Mouse (Mus musculus): Measurements from ENCODE around the gene Anxa3. TPM values are rescaled to one million over a fixed set of nuclear protein-coding genes. Genes with fewer than 3 reads are reported as not detected.

The Anxa3 gene
- total and polyA plus RNA-seq, 3 experiments, result 0.54 to 2.5 TPM; not detected in 1

DNA sequence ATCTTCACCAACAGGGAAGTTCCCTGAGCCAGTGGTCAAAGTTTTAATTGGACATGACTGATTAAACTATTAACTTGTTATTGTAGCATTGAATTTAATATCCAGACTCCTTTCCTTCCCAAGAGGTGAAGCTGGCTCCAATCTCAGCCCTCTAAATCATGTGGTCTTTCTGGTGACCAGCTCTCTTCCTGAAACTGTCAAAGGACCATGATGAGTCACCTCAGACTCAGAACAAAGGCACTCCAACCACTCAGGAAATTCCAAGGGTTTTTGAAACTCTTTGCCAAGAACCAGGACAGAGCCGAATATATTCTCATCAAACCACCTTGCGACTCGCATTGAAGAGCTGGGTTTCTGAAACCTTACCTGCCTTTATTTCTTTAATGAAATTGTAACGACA lies 11.2 kb downstream of the Anxa3 start:
- H3K27me3 ChIP-seq (ENCODE audit: control insufficient read depth in 1 of 2, insufficient read depth in 2 of 2, low read length in 2 of 2), result no peaks in the 10 kb centered on the region
- H3K27ac ChIP-seq (ENCODE audit: control insufficient read depth, low read depth, low read length), result no peak overlapping the region
- DNase-seq (ENCODE audit: low read depth, low spot score), result no peak
- no peaks in the 10 kb centered on the region for H3K79me2 ChIP-seq (ENCODE audit: control insufficient read depth, insufficient read depth, low read length, poor library complexity)
- H3K4me1 ChIP-seq (ENCODE audit: control insufficient read depth in 1 of 2, insufficient read depth in 2 of 2, low read length in 2 of 2), result no peaks in the 10 kb centered on the region
- no peak overlapping the region for H3K4me3 ChIP-seq (ENCODE audit: control insufficient read depth in 1 of 2, insufficient read depth in 1 of 2, low read depth in 2 of 2, low read length in 2 of 2)
- H3K9ac ChIP-seq (ENCODE audit: control insufficient read depth, low read depth, low read length, poor library complexity, severe bottlenecking), result no peak overlapping the region
- no peaks in the 10 kb centered on the region for H3K9me3 ChIP-seq (replicated peaks; ENCODE audit: insufficient read depth, low read length)
- H3K36me3 ChIP-seq (ENCODE audit: control insufficient read depth in 1 of 2, insufficient read depth in 2 of 2, low read length in 2 of 2), result no peaks in the 10 kb centered on the region
- no peak for TF ChIP-seq GABPA (IDR thresholded peaks at IDR 0.05; ENCODE audit: low read depth, low read length)
- no peak for TF ChIP-seq MAZ (IDR thresholded peaks at IDR 0.05; ENCODE audit: low read depth, low read length)
- TF ChIP-seq RAD21 (IDR thresholded peaks at IDR 0.05; ENCODE audit: low read depth, low read length), result no peak
- no peak for TF ChIP-seq UBTF (IDR thresholded peaks at IDR 0.05; ENCODE audit: borderline replicate concordance, insufficient read depth, low read depth, low read length)
- TF ChIP-seq GATA1 (IDR thresholded peaks at IDR 0.05; ENCODE audit: low read depth, low read length), result no peak
- TF ChIP-seq TCF12 (IDR thresholded peaks at IDR 0.05; ENCODE audit: low read depth, low read length), result no peak
- no peak for TF ChIP-seq MAFK (IDR thresholded peaks at IDR 0.05; ENCODE audit: borderline replicate concordance, low read depth, low read length)
- no peak for TF ChIP-seq EP300 (IDR thresholded peaks at IDR 0.05; ENCODE audit: low read depth in 1 of 2, low read length in 2 of 2)
- no peak for TF ChIP-seq RCOR1 (IDR thresholded peaks at IDR 0.05; ENCODE audit: low read depth, low read length)
- no peak for TF ChIP-seq MEF2A (IDR thresholded peaks at IDR 0.05; ENCODE audit: extremely low read depth, insufficient replicate concordance, low read depth, low read length, poor library complexity, severe bottlenecking)
- no peak for TF ChIP-seq HCFC1 (IDR thresholded peaks at IDR 0.05; ENCODE audit: low read depth, low read length)
- TF ChIP-seq CHD1 (IDR thresholded peaks at IDR 0.05; ENCODE audit: low read depth, low read length), result no peak
- TF ChIP-seq TAL1 (IDR thresholded peaks at IDR 0.05; ENCODE audit: low read length), result no peak
- TF ChIP-seq NRF1 (IDR thresholded peaks at IDR 0.05; ENCODE audit: insufficient read depth, low read depth, low read length, poor library complexity, severe bottlenecking), result no peak
- no peak for TF ChIP-seq E2F4 (IDR thresholded peaks at IDR 0.05; ENCODE audit: borderline replicate concordance, low read depth, low read length)

GRCm38 (mm10) chr5:96804813-96805212 lies 11.7 kb downstream of the Anxa3 start:
- no peaks in the 10 kb centered on the region for H3K4me1 ChIP-seq (ENCODE audit: control insufficient read depth in 1 of 2, insufficient read depth in 2 of 2, low read length in 2 of 2)
- no peak overlapping the region for H3K4me3 ChIP-seq (ENCODE audit: control insufficient read depth in 1 of 2, insufficient read depth in 1 of 2, low read depth in 2 of 2, low read length in 2 of 2)
- TF ChIP-seq CHD1 (IDR thresholded peaks at IDR 0.05; ENCODE audit: low read depth, low read length) (no peak), ZMIZ1 (IDR thresholded peaks at IDR 0.05; ENCODE audit: low read depth, low read length) (no peak), MAZ (IDR thresholded peaks at IDR 0.05; ENCODE audit: low read depth, low read length) (no peak), RCOR1 (IDR thresholded peaks at IDR 0.05; ENCODE audit: low read depth, low read length) (no peak), NELFE (IDR thresholded peaks at IDR 0.05; ENCODE audit: low read depth, low read length) (no peak), TAL1 (IDR thresholded peaks at IDR 0.05; ENCODE audit: low read length) (no peak), ETS1 (IDR thresholded peaks at IDR 0.05; ENCODE audit: low read depth, low read length) (no peak), TCF12 (IDR thresholded peaks at IDR 0.05; ENCODE audit: low read depth, low read length) (no peak), TBP (IDR thresholded peaks at IDR 0.05; ENCODE audit: low read depth, low read length) (no peak), POLR2A (IDR thresholded peaks at IDR 0.05; ENCODE audit: control insufficient read depth in 1 of 2, insufficient read depth in 1 of 2, low read depth in 1 of 2, low read length in 2 of 2, poor library complexity in 1 of 2) (no peak), HCFC1 (IDR thresholded peaks at IDR 0.05; ENCODE audit: low read depth, low read length) (no peak), EP300 (IDR thresholded peaks at IDR 0.05; ENCODE audit: low read depth in 1 of 2, low read length in 2 of 2) (no peak)

More at GRCm38 (mm10) chr5:96804813-96805212, 11.7 kb downstream of the Anxa3 start:
- Histone ChIP-seq H3K27me3 (ENCODE audit: control insufficient read depth in 1 of 2, insufficient read depth in 2 of 2, low read length in 2 of 2) (no peaks in the 10 kb centered on the region), H3K9ac (ENCODE audit: control insufficient read depth, low read depth, low read length, poor library complexity, severe bottlenecking) (no peak overlapping the region), H3K9me3 (replicated peaks; ENCODE audit: insufficient read depth, low read length) (no peaks in the 10 kb centered on the region), H3K36me3 (ENCODE audit: control insufficient read depth in 1 of 2, insufficient read depth in 2 of 2, low read length in 2 of 2) (no peaks in the 10 kb centered on the region), H3K79me2 (ENCODE audit: control insufficient read depth, insufficient read depth, low read length, poor library complexity) (no peaks in the 10 kb centered on the region), H3K27ac (ENCODE audit: control insufficient read depth, low read depth, low read length) (no peak overlapping the region)
- no peak for DNase-seq (ENCODE audit: low read depth, low spot score)
